Mouse (Mus musculus) CD4-positive, CD25-positive, alpha-beta regulatory T cell, adult 4 months (primary cell): Measurements from ENCODE around the gene Myrf. TPM values are rescaled to one million over a fixed set of nuclear protein-coding genes. Genes with fewer than 3 reads are reported as not detected.

ENCODE experiments used
- ATAC-seq: one replicate; pipeline ENCODE4 v1.8.0; 2017
- polyA plus RNA-seq, 2 experiments: library from polyadenylated mRNA; unstranded; fragments of 100-300 nt; shearing (Covaris generic); gene quantifications; one replicate each; pipeline ENCODE4 v1.2.1; 2017

Myrf gene
- under 1 TPM in 1 of 2 experiments, not detected in 1; 0.19 TPM for polyA plus RNA-seq

DNA sequence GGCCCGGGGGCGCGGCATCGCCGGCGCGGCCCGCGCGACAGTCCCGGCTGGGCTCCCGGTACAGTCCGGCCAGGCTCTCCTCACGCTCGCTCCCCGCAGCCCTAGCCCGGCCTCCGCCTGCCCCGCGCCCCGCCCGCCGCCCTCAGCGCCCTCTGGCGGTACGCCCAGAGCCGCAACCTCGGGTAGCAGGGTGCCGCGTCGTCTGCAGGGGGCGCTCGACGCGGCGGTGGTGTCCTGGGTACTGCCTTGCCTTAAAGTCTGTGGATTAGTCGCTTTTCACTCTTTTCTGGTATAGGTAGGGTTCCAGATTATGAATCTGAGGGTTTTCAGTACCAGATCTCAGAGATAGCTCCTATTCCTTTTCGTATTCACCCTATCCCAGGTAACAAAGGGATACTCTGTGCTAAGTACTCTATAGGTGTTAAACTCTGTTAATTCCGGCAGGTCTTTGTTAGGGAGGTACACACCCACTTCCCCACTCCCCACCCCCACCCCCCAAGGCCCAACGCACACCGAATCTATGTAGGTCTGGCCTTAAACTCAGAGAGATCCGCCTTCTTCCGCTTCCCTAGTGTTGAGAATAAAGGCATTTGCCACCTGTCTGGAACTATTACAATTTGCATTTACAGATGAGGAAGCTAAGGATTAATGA is at the start of gene Myrf:
Myrf (minus strand) TSS at position 95 of the 652 bp plus-strand sequence.
- ATAC-seq, result peak; percentile 68

- no peak for ATAC-seq
Observed at GRCm38 (mm10) chr19:10289609-10290150, 49.1 kb upstream of the Myrf start.

DNA sequence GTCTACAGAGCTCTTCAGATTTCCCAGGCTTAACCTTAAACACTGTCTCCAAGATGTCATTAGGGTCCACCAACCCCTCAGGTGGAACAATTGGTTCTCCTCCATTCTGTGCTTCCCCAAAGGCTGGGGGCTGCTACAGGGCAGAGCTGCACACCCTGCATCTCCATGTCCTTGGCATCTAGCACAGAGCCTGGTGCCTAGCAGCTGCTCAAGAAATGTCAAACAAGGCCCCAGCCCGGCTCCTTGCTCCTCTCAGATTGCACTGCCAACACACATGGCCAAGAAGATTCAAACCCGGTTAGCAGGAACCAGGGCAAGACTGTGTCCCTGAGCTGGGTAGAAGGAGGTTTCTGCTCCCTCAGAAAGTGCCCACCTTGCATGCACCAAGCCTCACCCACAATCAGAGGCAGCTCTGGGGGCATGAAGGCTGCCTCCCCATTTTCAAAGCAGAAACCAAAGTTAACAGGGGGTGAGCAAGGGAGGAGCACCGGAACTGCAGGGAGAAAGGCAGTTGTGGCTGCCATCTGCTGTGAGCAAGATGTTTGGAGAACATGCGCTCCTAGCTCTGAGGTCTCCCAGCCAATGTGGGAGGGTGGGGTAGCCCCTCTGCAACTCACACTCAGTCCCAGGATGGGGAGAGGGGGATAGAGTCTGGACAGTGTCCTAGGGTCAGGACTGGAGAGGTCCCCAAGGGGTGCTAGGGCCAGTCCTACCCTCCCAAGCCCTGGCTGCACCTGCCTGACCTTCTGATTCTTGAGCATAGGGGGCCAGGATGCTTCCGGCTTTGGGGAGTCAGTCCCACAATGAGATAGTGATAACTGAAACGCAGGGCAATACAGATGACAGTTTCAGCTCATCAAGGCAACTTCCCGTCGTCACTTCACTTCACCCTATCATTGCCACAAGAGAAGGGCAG is 47.8 kb upstream of the Myrf start:
- no peak for ATAC-seq

DNA sequence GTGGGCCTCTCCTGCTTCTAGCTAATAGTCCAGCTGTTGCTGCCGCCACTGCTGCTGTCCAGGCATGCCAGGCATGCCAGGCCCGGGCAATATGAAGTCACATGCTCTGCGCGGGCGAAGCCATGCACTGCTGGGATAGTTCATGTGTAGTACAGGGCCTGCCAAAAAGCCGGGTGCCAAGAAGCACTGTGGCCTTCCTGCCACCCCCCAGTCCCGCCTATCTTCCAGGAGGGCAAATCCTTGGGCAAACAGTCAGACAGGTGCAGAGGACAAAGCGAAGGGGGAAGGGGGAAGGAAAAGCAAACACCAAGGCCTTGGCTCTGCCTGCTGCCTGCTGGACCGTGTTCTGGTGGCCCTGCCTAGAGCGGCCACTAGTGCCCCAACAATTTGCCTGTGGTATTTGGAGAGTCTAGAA is 45.9 kb upstream of the Myrf start:
- no peak for ATAC-seq

GRCm38 (mm10) chr19:10280771-10281540 is 40.4 kb upstream of the Myrf start:
- no peak for ATAC-seq

DNA sequence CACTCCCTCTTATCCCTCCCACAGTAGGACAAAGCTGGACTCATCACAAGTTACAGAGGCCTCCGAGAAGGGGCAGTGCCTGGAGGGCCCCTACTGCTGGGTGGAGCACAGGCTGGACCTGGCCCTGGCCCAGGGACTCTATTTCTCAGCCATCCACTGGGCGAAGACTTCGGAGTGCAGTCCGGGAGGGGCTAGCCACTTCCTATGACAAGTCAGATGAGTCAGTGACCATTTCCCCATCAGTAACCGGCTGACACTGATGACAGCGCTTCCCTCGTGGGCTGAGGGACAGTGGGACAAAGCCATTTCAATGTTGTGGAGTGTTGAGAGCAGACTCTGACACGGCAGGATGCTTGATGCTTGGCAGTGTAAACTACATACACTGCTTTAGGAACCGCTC is 39.1 kb upstream of the Myrf start:
- no peak for ATAC-seq

- no peak for ATAC-seq
Observed at GRCm38 (mm10) chr19:10278669-10279324, 38.2 kb upstream of the Myrf start.

- no peak for ATAC-seq
Observed at GRCm38 (mm10) chr19:10277759-10278158, 37.2 kb upstream of the Myrf start.

- no peak for ATAC-seq
Observed at GRCm38 (mm10) chr19:10277331-10277730, 36.8 kb upstream of the Myrf start.

GRCm38 (mm10) chr19:10276483-10277144 is 36.1 kb upstream of the Myrf start:
- ATAC-seq, result no peak

- ATAC-seq, result no peak
Observed at GRCm38 (mm10) chr19:10274056-10274455, 33.5 kb upstream of the Myrf start.

DNA sequence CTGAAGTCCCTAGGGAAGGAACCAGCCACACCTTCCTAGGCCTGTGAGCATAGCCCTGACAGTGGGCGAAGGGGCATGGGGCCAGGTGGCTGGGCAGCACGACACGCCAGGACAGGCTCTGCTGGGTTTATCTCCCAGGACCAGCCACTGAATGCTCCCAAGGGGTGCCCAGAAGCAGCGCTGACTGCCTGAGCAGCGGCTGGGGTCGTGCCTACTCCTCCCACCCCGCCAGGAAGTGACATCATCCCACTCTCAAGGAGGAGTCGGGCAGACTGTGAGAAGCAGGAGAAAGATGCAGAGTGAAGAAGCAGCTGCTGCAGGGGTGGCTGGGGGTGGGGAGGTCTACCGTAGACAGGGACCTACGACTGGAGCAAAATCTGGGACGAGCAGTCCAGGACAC is 32.2 kb upstream of the Myrf start:
- no peak for ATAC-seq

DNA sequence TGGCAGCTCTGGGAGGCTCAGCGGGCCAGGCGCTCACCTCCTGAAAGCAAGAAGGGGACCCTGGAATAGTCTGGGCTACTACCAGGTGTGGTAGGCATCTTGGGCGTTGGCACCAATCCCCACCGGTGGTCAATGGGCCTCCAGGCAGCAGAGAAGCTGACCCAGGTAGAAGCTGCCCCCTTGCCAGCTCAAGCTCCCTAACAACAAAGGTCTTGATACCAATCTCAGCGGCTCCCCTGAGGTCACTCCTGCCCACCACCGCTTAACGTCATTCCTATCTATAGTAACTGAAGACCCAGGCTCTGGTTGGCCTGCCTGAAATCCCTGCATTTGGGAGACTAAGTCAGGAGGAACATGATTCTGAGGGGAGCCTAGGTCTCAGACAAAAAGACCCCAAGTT is 31.0 kb upstream of the Myrf start:
- ATAC-seq, result no peak

DNA sequence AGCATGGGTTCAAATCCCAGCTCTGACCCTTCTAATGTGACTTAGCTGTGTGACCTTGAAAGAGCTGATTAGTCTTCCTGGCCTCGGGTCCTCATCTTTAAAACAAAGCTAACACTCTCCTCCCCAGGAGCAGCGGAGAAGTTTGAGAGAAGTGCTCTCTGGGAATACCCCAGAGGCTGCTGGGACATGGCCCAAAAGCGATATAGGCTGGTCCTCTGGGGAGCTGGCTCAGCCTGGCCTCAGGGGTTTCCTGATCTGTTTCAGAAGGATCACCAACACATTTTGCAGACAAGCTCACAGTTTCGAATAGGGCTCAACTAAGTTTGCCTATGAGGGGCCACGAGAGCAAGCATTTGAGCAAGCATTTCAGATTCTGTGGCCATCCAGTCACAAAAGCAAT is 29.8 kb upstream of the Myrf start:
- no peak for ATAC-seq

GRCm38 (mm10) chr19:10268851-10269250 is 28.3 kb upstream of the Myrf start:
- ATAC-seq, result no peak

- ATAC-seq, result no peak
Observed at GRCm38 (mm10) chr19:10267953-10268352, 27.4 kb upstream of the Myrf start.

GRCm38 (mm10) chr19:10267057-10267456 is 26.5 kb upstream of the Myrf start:
- ATAC-seq, result no peak

DNA sequence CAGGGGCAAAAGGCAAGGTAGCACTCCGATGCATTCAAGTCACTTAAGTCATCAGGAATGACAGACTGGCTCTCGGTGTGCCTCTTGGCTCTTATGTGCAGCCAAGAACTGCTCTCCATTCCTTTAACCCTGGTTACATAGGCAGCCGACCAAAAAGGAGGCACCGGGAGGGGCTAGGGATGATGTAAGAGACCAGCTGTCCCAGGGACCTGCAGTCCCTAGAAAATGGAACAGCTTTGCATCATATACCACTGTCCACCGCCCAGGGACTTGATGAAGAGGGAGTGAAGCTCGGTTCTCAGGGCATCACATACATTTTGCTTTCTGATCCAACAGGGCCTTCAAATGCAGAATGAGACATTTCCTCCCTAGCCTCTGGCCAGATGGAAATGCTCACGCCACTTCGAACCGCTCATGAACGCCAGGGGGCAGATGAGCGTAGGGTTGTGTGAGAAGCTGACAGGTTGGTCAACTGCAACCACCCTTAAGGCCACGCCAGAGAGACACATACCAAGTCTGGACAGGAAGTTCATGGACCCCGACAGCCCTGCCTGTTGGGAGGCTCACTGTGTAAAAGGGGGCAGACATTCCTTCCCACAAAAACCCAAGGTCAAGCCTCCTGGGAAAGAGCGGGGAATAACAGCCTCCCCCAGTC is 25.8 kb upstream of the Myrf start:
- no peak for ATAC-seq

DNA sequence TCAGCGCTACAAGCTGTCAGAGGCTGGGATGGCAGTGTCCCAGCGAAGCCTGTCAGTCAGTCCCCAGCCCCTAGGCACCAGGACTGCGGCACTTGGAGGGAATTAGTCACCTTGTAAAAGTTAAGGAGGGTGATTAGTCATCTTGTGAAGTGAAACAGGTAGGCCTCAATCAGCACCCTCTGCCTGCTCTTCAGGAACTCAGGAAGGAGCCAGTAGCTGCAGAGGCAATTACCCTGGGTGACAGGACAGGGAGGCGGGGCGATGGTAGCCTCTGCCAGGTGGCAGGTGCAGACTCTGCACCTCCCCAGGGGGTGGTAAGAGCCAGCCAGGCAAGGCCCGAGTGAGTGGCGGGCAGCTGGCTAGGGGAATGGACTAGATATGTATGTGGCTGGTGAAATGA is 20.8 kb upstream of the Myrf start:
- no peak for ATAC-seq

DNA sequence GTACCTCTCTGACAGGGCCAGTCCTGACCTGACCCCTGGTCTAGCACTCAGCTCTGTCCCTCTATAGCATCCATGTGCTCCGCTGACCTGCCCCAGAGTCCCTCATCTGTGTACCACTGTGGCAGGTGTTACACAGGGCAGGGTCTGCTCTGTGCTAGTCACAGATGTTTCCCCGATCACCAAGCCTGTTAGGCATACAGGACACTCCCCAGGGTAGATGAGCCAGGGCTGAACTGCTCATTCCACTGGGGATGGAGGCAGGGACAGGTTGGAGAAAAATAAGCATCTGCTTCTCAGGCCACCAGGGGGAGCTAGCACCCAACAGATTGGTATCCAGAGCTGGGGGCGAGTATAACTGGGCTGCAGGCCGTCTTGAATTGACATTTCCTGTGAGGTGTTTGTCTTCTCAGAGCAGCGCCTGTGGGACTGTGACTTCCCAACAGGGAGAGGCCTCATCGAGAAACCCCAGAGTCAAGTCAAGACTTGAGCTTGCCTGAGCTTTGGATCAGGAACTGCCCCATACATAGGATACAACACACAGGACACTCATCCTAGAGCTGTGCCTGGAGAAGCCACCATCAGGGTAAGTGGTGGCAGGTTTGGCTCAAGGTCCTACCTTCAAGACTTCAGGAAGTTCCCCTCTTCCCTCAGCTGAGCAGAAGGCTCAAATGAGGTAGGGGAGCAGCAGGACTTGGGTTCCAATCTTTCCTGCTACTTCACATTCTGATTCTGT is 17.9 kb upstream of the Myrf start:
- no peak for ATAC-seq

- ATAC-seq, result no peak
Observed at GRCm38 (mm10) chr19:10248128-10248527, 7.6 kb upstream of the Myrf start.
